Mouse (Mus musculus): ENCODE results near the gene Krtap9-3. TPM values are rescaled to one million over a fixed set of nuclear protein-coding genes. Genes with fewer than 3 reads are reported as not detected.
"Not testable (repeated sequence)": the region's sequence is repeated elsewhere in the genome, so short reads cannot be mapped to it uniquely, and the experiment has no call there.

The Krtap9-3 gene
- not detected in 2 replicates for polyA plus RNA-seq (2011; ENCODE audit: insufficient read length, low read depth, missing spikeins)

DNA sequence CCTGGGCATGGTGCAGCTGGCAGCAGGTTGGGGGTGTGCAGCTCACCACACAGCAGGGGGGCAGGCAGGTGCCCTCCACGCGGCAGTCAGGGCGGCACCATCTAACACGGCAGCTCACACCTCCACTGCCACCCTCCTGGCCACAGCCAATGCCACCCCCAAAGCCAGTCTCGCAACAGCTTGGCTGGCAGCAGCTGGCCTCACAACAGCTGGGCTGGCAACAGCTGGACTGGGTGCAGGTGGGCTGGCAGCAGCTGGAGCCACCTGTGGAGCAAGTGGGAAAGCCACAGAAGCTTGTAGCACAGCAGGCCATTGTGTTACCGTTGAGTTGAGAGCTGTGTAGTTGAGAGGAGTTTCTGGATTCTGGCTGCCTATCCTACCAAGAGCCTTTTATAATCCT lies at the start of gene Krtap9-3:
Gene Krtap9-3 (minus strand): TSS at position 364 of the 400 bp plus-strand sequence.
- H3K4me3 ChIP-seq (ENCODE audit: insufficient read depth, low read length); H3K4me1 ChIP-seq (ENCODE audit: control insufficient read depth, insufficient read depth, low read length); H3K27ac ChIP-seq (ENCODE audit: insufficient read depth, low read length): not testable (repeated sequence)

DNA sequence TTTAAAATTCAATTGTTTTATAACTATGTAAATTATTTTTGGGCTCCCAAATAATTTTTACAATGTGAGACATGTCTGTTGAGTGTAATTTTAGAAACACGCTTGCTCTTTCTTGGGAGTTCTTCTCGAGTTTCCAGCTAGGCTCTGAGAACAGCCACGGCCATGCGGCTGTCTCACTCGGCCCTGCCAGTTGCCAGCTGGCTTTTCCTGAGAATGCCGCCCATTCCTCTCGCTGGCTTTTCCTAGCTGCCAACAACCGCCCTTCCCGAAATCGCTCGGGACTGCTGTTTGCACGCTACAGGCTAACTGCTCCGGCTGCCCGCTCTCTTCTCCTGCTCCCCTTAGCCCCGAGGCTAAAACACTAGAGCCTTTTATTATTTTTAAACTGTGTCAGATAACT lies 48.5 kb upstream of the Krtap9-3 start:
- no peak overlapping the region for H3K4me3 ChIP-seq (ENCODE audit: insufficient read depth, low read length)
- no peaks in the 10 kb centered on the region; the same call in 1 of the 2 replicates for H3K4me1 ChIP-seq (ENCODE audit: control insufficient read depth, insufficient read depth, low read length)
- no peak for TF ChIP-seq POLR2A (IDR thresholded peaks at IDR 0.05; ENCODE audit: low read depth, low read length)
- TF ChIP-seq CTCF (IDR thresholded peaks at IDR 0.05; ENCODE audit: borderline replicate concordance, insufficient read depth, low read length), result no peak
- H3K27ac ChIP-seq (ENCODE audit: insufficient read depth, low read length), result no peak overlapping the region

DNA sequence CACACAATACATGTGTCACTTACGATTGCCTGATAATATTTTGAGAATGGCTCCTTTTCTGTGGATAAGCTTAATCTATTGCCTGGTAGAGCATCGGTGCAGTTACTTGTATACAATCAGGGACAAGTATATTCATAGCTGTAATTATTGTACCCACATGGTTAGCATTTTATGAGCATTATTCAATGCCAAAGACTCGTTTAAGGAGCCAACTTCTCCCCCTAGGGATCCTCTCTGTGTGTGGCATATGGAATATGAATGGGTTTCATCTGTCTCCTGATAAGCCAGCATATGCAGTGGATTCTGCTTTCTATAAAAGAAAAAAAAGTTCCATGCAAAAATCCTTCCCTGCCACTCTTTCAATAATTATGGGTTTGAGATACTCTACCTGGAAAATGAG lies 46.4 kb upstream of the Krtap9-3 start:
- TF ChIP-seq CTCF (IDR thresholded peaks at IDR 0.05; ENCODE audit: borderline replicate concordance, insufficient read depth, low read length) (no peak), POLR2A (IDR thresholded peaks at IDR 0.05; ENCODE audit: low read depth, low read length) (no peak)
- no peak overlapping the region for H3K27ac ChIP-seq (ENCODE audit: insufficient read depth, low read length)
- H3K4me3 ChIP-seq (ENCODE audit: insufficient read depth, low read length), result no peak overlapping the region
- H3K4me1 ChIP-seq (ENCODE audit: control insufficient read depth, insufficient read depth, low read length), result no peaks in the 10 kb centered on the region; the same call in 1 of the 2 replicates

DNA sequence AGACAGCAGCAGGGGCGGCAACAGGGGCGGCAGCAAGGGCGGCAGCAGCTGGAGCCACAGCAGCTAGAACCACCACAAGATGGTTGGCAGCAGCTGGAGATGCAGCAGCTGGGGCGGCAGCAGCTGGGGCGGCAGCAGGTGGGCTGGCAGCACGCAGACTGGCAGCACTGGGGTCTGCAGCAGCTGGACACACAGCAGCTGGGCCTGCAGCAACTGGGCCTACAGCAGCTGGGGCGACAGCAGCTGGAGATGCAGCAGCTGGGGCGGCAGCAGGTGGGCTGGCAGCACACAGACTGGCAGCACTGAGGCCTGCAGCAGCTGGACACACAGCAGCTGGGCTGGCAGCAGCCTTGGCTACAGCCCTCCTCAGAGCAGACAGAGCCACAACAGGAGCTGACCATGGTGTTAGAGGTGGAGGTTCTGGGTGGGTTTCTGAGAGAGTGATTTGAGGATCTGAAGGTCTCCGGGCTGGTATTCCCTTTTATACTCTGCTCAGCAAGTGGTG lies 45.8 kb upstream of the Krtap9-3 start, which contains the start of gene Krtap4-7:
Gene Krtap4-7 (minus strand): TSS at position 455 of the 505 bp plus-strand sequence.
- H3K4me1 ChIP-seq (ENCODE audit: control insufficient read depth, insufficient read depth, low read length); H3K4me3 ChIP-seq (ENCODE audit: insufficient read depth, low read length); H3K27ac ChIP-seq (ENCODE audit: insufficient read depth, low read length): not testable (repeated sequence)

DNA sequence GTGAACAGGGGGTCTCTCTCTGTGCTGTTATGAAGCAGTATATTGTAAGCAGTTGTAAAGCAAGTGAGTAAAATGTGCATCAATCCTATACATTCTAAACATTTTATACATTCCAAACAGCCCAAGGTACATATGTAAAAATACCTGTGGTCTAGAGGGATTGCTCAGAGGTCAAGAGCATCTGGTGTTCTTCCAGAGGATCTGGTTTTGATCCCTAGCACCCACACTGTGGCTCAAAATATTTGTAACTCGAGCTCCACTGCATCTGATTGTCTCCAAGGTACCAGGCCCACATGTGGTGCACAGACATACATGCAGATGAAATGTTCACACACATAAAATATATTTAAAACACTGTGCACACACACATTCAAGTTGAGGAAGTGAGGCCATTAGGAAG lies 43.0 kb upstream of the Krtap9-3 start:
- Histone ChIP-seq H3K4me3 (ENCODE audit: insufficient read depth, low read length) (no peak overlapping the region), H3K27ac (ENCODE audit: insufficient read depth, low read length) (no peak overlapping the region), H3K4me1 (ENCODE audit: control insufficient read depth, insufficient read depth, low read length) (peaks cover 3% of the 10 kb centered on the region; the same call in 1 of the 2 replicates)
- no peak for TF ChIP-seq CTCF (IDR thresholded peaks at IDR 0.05; ENCODE audit: borderline replicate concordance, insufficient read depth, low read length)
- no peak for TF ChIP-seq POLR2A (IDR thresholded peaks at IDR 0.05; ENCODE audit: low read depth, low read length)

DNA sequence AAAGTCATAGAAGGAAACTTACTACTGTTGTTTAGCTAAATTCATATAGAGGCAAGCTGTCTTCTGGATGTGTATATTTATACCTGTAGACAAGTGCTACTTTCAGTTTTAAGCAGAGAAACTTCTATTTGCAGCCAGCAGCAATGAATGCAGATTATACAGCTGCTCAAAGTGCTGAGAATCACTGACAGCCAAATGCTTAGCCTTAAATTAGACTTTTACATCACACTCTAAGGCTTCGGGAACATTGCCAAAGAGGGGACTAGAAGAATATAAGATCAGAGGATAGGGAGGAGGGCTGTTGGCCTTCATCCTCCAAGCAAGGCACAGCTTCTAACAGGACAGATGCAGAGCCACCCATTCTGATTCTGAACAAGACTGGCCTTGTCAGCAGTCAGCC lies 39.2 kb upstream of the Krtap9-3 start:
- Histone ChIP-seq H3K27ac (ENCODE audit: insufficient read depth, low read length) (no peak overlapping the region), H3K4me1 (ENCODE audit: control insufficient read depth, insufficient read depth, low read length) (peaks cover 3% of the 10 kb centered on the region; the same call in 1 of the 2 replicates), H3K4me3 (ENCODE audit: insufficient read depth, low read length) (no peak overlapping the region)
- no peak for TF ChIP-seq CTCF (IDR thresholded peaks at IDR 0.05; ENCODE audit: borderline replicate concordance, insufficient read depth, low read length)
- no peak for TF ChIP-seq POLR2A (IDR thresholded peaks at IDR 0.05; ENCODE audit: low read depth, low read length)

DNA sequence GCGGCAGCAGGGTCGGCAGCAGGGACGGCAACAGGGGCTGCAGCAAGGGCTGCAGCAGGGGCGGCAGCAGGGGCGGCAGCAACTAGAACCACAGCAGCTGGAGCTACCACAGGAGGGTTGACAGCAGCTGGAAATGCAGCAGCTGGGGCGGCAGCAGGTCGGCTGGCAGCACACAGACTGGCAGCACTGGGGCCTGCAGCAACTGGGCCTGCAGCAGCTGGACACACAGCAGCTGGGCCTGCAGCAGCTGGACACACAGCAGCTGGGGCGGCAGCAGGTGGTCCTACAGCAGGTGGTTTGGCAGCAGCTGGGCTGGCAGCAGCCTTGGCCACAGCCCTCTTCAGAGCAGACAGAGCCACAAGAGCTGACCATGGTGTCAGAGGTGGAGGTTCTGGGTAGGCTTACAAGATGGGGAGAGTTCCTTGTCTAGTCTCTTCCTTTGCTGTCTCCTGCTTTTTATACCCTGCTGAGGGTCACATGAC lies 36.8 kb upstream of the Krtap9-3 start, which contains the start of gene Krtap4-2:
Gene Krtap4-2 (minus strand): TSS at position 432 of the 482 bp plus-strand sequence.
- TF ChIP-seq CTCF (IDR thresholded peaks at IDR 0.05; ENCODE audit: borderline replicate concordance, insufficient read depth, low read length), result no peak
- TF ChIP-seq POLR2A (IDR thresholded peaks at IDR 0.05; ENCODE audit: low read depth, low read length), result no peak
- Histone ChIP-seq H3K4me3 (ENCODE audit: insufficient read depth, low read length) (no peak within 1 kb of the TSS), H3K27ac (ENCODE audit: insufficient read depth, low read length) (no peak within 1 kb of the TSS), H3K4me1 (ENCODE audit: control insufficient read depth, insufficient read depth, low read length) (peaks cover 3% of the 10 kb centered on the region; the same call in 1 of the 2 replicates)

DNA sequence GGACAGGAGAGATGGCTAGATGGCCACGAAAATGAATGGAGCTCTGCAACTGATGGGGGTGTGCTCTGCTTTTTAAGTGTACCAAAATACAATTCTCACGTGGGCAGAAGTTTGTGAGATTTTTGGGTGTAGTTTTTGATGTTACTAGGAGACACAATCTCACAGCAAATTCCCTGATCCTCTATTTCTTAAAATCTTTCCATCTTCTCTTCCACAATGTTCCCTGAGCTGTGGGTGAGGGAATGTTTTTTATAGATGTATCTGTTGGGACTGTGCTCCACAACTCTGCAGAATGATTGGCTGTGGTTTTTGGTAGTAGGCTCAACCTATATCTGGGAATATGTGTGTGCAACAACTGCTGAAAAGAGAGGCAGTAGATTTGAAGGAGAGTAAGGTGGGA lies 35.4 kb upstream of the Krtap9-3 start:
- Histone ChIP-seq H3K27ac (ENCODE audit: insufficient read depth, low read length) (no peak overlapping the region), H3K4me3 (ENCODE audit: insufficient read depth, low read length) (no peak overlapping the region), H3K4me1 (ENCODE audit: control insufficient read depth, insufficient read depth, low read length) (peaks cover 1% of the 10 kb centered on the region; the same call in 1 of the 2 replicates)
- TF ChIP-seq CTCF (IDR thresholded peaks at IDR 0.05; ENCODE audit: borderline replicate concordance, insufficient read depth, low read length) (no peak), POLR2A (IDR thresholded peaks at IDR 0.05; ENCODE audit: low read depth, low read length) (no peak)

DNA sequence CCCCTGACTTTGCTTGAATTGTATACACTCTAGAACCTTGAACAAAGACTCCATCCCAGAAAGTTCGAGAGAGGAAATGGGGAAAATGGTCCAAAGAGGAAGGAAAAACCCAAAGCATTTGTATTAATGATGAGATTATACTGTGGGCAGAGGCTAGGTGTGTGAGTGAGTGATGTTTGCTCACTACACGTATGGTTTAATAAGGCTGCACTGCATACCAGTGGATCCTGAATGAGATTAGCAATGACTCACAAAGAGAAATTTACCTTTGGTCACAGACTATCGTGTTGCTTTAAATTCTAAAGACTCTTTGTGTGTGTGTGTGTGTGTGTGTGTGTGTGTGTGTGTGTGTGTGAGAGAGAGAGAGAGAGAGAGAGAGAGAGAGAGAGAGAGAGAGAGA lies 33.0 kb upstream of the Krtap9-3 start:
- Histone ChIP-seq H3K4me1 (ENCODE audit: control insufficient read depth, insufficient read depth, low read length) (no peaks in the 10 kb centered on the region), H3K27ac (ENCODE audit: insufficient read depth, low read length) (no peak overlapping the region)

DNA sequence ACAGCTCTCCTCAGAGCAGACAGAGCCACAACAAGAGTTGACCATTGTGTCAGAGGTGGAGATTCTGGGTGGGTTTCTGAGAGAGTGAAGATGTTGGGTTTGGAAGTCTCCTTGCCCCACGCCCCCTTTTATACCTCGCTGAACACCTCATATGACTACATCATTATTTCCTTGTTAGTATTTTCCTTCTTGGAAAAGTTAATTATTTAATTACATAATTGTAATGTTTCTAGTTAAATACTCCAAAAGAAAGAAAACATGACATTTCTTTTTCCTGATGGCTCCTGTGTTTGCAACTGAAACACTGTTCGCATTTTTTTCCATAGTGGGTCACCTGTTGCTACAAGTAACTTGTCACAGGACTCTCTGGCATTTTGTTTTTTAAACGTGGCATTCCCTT lies 30.2 kb upstream of the Krtap9-3 start, which contains the start of gene Krtap4-1:
Gene Krtap4-1 (minus strand): TSS at position 101 of the 400 bp plus-strand sequence.
- Histone ChIP-seq H3K4me3 (ENCODE audit: insufficient read depth, low read length) (no peak within 1 kb of the TSS), H3K27ac (ENCODE audit: insufficient read depth, low read length) (no peak within 1 kb of the TSS)

More for the DNA sequence above, 33.0 kb upstream of the Krtap9-3 start:
- H3K4me3 ChIP-seq (ENCODE audit: insufficient read depth, low read length), result no peak overlapping the region
- TF ChIP-seq POLR2A (IDR thresholded peaks at IDR 0.05; ENCODE audit: low read depth, low read length) (no peak), CTCF (IDR thresholded peaks at IDR 0.05; ENCODE audit: borderline replicate concordance, insufficient read depth, low read length) (no peak)

More for the DNA sequence above, 30.2 kb upstream of the Krtap9-3 start, which contains the start of gene Krtap4-1:
- H3K4me1 ChIP-seq (ENCODE audit: control insufficient read depth, insufficient read depth, low read length), result no peaks in the 10 kb centered on the region
- TF ChIP-seq POLR2A (IDR thresholded peaks at IDR 0.05; ENCODE audit: low read depth, low read length) (no peak), CTCF (IDR thresholded peaks at IDR 0.05; ENCODE audit: borderline replicate concordance, insufficient read depth, low read length) (no peak)
